Mouse (Mus musculus): ENCODE data around the gene Tox3. TPM values are rescaled to one million over a fixed set of nuclear protein-coding genes. Genes with fewer than 3 reads are reported as not detected.

Tox3 gene
- total RNA-seq, 1 experiment from 2014 or later = not detected

DNA sequence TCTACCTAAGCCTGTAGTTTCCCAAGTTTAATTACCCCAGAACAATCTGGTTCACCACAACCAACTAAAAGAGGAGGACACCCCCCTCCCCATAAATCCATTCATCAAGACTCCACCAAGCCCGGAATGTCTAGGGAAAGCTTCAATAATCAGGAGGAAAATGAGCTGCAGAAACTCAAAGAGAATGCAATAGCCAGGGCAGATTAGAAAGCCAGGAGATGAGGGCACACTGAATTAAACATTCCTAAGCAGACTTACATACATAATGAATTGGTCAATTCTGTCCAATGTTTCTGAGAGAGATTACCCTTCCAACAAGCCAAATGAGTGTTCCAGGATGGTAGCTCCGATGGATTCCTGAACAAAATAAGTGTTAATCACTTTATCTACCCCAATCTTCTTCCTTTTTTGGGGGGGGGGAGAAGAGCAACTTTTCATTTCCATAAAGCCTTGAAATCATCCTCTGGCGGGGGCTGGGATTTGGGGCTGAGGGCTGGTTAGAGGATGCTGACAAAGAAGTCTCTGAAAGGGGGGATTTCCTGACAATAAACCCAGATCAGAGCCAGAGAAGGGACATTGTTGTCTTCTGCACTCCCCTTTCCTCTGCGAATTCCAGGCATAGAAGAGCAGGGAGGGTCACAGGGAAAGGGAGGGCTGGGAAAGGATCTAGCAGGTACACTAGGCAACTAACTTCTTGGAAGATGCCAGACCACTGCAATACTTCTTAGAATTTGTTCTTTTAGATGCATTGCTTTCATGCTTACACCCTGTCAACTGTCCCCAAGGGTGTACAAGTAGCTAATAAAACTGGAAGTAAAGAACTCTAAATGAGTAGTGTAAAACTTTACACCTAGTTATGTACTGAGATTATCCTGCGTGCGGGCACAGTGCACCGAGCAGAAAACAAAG, 17.5 kb downstream of the Tox3 start:
- no peak for ATAC-seq (replicated peaks; ENCODE audit: low read depth, poor library complexity, severe bottlenecking)

DNA sequence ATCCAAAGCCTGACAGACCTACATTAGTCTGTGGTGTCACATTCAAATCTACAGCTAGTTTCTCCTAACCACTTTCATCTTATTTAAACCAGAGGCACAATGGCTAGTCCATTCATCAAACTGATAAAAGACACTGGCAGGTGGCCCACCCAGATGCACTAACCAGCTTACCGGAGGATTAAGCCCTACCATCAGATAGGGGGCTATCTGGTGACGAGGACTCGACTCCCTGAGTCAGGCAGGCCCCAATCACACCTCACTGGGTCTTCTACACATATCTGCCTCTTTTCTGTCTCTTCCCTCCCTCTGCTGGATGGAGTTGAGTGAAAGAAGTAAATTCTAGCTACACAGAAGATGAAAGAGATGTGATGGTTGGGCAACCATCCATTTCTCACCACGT, 24.3 kb downstream of the Tox3 start:
- no peak for ATAC-seq (replicated peaks; ENCODE audit: low read depth, poor library complexity, severe bottlenecking)

DNA sequence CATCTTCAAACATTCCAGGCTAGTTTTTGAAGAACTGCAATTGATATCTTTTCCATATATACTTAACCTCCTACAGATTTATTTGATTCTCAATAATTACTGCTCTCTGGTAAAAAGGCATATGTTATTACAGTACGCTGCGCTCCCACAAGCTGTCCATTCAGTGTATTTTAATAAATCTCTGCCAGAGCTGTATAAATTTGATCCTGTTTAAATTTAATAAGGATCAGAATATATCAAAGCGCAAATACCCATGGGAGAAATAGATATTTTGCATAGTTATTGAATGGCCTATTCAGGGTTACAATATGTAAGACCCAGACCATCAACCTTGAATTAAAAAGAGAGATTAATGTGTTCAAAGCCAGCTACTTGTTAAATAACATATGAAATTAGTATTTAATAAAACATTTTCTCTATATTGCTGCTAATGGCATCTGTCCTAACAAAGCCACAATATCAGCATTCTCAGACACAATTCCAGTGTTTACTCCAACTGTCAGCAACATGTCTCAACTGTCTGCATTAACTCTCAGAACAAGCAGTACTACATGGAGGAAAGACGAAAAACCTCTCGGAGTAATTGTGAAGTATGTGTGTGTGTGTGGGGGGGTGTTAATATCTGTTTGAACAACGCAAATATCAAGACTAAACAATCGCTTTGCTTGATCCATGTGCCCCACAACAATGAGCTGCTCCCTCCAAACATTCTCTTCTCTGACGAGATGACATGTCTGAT, 25.3 kb downstream of the Tox3 start:
- ATAC-seq (replicated peaks; ENCODE audit: low read depth, poor library complexity, severe bottlenecking) = no peak

DNA sequence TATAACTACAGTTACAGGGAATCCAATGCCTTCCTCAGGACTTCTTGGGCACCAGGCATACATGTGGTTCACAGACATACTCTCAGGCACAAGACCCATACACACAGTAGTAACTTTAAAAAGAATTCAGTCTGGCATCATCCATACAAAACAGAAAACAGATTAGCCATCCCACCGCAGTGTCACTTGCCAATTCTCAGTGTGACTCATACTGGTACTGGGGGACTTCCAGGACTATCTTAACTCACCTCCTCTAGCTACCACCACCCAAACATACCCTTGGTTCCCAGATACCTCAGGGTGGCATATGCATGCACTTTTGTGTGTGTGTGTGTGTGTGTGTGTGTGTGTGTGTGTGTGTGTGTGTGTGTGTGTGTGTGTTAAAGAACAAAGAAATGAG, 26.9 kb downstream of the Tox3 start:
- ATAC-seq (replicated peaks; ENCODE audit: low read depth, poor library complexity, severe bottlenecking) = no peak

DNA sequence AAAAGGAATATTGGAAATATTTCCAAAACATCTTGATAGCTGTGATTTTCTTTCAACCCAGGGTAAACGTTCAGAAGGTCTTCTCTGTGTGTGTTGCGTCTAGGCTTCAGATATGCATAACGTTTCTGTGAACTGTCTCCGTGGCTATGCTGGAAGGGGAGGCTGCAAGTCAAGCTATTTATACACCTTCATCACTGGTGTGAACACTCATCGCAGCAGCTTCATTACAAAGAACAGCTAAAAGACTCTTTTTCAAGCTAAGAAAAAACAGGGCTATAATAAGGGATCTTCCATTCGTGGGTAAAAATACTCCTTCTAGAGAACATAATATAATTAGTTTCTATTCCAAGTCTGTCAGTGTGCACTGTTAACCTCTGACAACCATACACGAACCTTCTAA, 33.8 kb downstream of the Tox3 start:
- no peak for ATAC-seq (replicated peaks; ENCODE audit: low read depth, poor library complexity, severe bottlenecking)

DNA sequence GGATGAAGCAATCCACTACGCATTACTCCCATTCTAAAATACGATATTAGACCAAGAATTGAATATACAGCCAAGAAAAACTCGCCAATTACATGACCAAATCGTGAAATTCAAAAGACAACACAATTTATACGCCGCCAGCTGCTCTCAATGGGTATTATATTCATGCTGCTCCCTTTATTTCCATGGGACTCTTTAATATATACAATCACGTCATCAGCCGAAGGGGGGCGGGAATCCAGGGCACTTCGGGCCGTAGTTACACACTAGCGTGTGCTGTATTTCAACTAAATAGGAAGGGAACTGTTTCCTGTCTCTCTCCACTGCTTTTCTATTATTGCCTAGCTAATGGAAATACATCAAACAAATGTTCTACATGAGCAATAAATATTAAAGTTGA, 45.2 kb downstream of the Tox3 start:
- ATAC-seq (replicated peaks; ENCODE audit: low read depth, poor library complexity, severe bottlenecking) = no peak

DNA sequence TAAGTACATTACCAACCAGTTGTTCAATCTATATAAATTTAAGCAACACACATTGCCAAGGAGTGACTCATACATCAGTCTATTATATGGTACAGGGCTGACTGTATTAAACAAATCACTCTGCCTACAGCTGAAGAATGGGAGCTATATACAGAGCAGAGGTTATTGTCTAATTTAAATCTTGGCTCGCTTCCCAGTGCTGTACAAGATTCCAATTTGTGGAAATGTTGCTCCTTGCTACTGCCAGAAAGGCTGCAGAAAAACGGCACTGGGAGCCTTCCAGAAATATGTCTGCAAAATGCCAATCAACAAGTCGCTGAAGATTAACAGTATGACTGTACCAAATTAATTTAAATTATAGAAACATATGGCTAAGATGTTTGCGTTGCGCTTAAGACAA, 45.9 kb downstream of the Tox3 start:
- no peak for ATAC-seq (replicated peaks; ENCODE audit: low read depth, poor library complexity, severe bottlenecking)

DNA sequence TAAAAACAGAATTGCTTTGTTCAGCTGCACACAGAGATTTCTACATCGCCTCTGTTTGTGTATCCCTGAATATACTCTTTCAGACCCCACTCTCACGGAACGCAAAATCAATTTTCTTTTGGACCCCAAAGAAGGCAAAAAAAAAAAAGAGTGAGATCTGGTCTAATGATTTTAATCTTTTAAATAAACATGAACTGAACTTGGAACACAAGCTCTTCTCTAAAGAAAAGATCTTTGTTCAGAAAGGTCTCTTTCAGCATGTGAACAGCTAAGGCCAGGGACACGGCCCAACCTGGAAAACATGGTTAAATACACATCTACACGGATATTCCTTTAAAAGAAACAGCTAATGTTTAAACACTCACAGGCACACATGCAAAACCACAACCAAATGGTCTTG, 46.6 kb downstream of the Tox3 start:
- ATAC-seq (replicated peaks; ENCODE audit: low read depth, poor library complexity, severe bottlenecking) = no peak

DNA sequence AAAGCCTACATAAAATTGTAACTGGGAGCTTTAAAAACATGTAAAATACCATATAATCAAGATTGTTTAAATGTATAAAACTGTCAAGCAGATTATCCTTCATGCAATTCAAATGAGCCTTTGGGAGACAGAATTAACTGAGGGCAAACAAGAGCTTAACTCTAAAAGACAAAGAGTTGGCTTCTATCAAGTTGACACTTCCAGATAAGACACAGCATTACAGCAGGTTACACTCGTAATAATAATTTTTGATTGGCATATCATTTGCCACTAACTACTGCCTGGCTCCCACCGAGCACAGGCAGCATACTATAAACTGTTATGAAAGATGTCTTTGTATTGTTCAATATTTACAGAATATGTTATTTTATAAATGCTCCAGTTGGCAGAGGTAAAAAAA, 47.2 kb downstream of the Tox3 start:
- no peak for ATAC-seq (replicated peaks; ENCODE audit: low read depth, poor library complexity, severe bottlenecking)

DNA sequence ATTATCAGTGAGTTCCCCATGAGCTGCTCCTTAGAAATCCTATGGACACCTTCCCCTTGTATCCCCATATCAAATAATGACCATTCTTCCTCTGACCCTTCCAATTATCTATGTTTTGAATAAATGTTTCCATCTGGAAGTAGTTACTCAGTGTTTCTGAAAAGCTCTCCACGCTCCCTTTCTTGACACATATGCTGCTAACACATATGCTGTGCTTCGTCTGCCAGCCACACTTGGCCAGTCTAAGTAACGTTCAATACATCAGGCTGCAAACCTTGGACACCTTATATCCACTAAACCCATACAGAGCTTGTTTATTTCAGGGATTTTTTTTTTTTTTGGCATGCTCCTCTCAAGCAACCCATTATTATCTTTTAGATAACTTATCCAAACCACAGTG, 54.1 kb downstream of the Tox3 start:
- ATAC-seq (replicated peaks; ENCODE audit: low read depth, poor library complexity, severe bottlenecking) = no peak

DNA sequence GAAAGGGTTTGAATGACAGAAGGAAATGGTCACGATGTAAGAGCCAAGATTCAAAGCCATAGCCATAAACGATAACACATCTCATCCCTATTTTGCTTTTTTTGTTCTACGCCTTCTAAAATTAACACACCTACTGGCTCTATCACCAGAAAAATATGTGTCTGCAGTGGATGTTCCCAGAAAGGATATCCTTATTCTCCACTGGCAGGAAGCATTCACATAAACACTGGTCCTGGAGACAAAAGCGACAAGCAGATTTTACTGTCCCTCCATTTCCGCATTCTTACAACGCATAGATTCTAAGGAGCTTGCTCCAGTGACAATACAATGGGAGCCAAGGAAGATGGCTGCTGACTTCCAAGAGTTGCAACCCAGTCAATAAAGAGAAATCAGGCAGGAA, 57.3 kb downstream of the Tox3 start:
- ATAC-seq (replicated peaks; ENCODE audit: low read depth, poor library complexity, severe bottlenecking) = no peak

DNA sequence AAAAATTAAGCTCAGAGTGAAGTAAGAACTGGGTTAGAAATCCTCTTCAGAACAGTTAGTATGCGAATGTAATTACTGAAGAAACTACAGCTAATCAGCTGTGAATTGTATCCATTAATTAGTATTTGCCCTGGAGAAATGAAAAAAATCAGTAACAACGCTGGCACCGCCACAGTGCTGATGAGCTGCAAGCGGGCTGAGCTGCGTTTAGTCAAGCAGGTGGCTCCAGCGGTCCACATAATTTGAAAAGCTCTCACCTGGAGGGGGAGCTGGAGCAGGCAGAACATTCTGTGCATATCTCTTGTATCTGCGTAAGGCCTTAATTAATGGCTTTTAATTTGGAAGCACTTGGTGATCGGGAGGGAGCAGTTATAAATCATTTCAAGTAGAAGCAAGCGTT, 71.4 kb downstream of the Tox3 start:
- no peak for ATAC-seq (replicated peaks; ENCODE audit: low read depth, poor library complexity, severe bottlenecking)

DNA sequence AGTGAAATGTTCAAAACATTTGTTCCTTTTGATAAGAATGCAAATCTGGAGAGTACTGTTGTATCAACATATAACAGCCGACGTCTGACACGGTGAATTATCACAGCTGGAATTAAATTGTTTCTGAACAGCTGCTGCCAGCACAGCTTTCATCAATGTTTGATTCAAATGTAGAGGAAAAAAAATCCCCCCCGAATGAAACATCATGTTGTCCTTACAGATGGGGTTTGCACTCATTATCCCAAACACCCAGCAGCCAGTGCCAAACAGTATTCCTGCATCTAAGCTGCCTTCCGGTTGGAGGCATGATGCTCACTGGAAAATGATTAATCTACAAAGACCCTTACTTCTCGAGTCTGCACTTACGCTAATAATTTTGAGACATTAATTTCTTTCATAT, 75.0 kb downstream of the Tox3 start:
- no peak for ATAC-seq (replicated peaks; ENCODE audit: low read depth, poor library complexity, severe bottlenecking)

DNA sequence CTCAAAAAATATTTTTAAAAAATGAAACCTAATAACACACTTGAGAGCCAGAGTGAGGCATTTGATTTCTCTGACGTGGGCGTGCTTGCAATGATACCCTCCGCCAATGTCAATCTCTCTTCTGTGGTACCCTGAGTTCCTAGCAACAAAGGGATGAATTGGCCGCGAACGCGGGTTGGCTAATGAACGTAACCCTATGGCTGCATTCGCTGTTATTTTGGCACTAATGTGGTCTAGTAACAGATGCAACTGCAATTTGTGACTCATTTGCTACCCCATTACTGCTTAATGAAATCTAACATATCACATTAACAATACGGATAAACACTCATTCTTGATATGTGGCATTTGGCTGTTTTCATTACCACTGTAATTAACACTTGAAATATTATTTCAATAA, 76.2 kb downstream of the Tox3 start:
- no peak for ATAC-seq (replicated peaks; ENCODE audit: low read depth, poor library complexity, severe bottlenecking)

DNA sequence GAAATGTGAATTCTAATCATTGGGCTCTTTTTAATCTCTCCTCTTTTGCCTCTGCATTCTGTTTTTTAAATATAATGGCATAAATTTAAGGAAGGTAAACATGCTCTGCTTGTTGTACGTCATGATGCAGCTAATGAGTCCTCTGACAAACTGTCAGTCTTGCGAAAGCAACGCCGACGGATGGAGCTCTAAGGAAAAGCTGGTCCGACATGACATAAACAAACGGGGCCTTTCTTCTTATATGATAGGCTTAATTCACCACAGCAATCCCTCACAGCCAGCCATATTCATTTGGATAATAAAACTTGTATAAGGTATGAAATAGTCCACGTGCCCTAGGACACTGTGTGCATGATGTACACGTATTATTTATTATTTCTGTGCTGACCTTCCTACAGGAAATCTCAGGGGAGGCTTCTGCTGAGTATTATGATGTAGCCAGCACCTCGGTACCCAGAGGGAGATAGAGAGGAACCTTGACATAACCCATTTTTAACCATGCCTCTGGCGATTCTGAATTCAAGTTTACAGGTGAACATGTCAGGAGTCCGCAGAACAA, 80.4 kb downstream of the Tox3 start:
- no peak for ATAC-seq (replicated peaks; ENCODE audit: low read depth, poor library complexity, severe bottlenecking)

DNA sequence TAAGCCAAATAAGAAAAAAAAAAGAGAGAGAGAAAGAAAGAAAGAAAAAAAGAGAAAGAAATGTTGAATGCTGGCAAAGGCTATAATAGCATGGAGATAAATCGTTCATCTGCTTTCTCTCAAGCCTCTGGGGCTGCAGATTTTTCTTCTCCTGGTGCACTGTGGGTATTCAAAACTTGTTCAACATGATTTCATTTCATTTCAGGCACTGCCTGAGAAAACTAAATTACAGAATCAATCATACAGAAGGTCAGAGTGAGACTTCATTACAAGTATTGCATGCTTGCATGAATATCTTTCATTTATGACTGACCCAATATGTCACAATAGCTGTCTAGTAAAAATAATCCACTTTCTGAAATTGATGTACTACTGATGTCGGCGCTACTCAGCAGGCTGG, 81.2 kb downstream of the Tox3 start:
- ATAC-seq (replicated peaks; ENCODE audit: low read depth, poor library complexity, severe bottlenecking) = no peak

DNA sequence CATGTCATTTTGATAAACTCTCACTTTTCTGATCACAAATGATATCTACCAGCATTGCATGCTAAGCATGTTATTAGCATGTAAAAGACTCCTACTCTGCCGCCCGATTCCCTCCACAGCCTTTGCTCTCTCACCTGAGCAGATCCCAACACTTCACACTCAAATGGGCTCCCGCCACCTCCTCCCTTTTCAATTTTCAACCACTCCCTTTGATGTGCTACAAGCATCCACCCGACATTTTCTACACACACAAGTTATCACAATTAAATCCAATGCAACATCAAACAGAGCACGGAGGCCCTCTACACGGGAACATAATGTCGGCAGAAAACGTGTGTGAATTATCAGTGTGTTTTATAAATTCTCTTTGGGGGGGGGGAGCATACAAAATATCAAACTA, 81.9 kb downstream of the Tox3 start:
- no peak for ATAC-seq (replicated peaks; ENCODE audit: low read depth, poor library complexity, severe bottlenecking)

DNA sequence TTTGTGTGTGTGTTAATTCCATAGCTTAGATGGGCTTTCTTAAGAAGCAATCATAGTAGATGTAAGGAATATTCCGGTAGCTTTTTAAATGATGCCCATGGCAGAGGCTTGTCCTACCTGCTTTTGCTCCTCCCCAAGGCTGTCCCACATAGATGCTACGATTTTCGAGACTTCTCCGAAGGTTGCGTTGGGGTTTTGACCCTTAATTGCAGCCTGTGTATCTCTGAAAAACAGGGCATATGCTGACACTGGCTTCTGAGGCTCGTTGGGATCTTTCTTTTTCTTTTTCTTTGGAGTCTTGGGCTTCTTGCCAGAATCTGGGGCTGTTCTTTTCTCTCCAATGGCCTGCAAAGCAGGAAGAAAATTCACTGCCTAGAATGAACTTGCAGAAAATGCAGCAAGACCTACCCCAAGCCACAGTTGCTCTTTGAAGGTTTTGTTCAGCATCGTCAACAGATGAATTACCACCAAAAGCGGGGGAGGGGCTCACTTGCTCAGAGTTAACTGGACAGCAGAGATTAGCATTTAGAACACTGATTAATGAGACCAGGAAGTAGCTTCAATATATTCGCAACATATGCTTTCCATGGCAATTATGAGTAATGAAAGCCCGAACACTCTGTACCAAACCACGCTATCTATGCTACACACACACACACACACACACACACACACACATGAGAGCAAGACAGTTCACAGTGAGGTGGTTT, 93.8 kb downstream of the Tox3 start:
- ATAC-seq (replicated peaks; ENCODE audit: low read depth, poor library complexity, severe bottlenecking) = no peak

DNA sequence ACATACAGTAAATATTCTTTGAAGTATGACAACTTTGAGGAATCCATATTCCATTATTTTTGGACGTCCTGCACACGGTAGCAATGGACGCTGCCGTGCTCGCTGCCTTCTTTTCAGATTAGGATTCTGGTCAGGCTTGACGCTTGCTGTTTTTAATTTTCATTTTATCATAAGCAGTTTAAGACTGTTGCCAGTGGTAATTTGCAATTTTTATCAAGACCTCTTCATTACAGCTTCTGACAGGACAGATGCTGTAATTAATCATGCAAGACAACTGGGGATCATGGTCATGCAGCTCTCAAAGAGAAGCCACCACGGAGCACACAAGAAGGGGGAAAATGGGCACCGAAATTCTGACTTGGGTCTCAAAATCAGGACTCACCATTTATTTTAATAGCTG, 101.8 kb downstream of the Tox3 start:
- no peak for ATAC-seq (replicated peaks; ENCODE audit: low read depth, poor library complexity, severe bottlenecking)

DNA sequence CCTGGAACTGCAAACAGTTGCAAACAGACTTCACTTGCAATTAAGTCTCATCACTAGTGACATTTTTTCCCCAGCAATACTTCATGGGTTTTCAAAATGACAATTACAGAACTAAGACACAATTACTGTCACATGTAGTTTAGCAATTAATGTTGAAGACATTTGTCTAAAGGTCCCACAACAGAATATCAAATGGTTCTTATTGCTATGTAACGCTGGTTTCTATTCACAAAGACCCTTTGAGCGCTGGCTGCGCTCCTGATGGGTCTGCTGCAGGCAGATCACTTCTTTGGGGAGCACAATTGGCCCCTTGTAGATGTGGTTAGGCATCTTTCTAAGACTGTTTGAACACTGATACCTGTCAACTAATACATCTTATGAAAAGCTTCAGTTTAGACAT, 102.3 kb downstream of the Tox3 start:
- no peak for ATAC-seq (replicated peaks; ENCODE audit: low read depth, poor library complexity, severe bottlenecking)

DNA sequence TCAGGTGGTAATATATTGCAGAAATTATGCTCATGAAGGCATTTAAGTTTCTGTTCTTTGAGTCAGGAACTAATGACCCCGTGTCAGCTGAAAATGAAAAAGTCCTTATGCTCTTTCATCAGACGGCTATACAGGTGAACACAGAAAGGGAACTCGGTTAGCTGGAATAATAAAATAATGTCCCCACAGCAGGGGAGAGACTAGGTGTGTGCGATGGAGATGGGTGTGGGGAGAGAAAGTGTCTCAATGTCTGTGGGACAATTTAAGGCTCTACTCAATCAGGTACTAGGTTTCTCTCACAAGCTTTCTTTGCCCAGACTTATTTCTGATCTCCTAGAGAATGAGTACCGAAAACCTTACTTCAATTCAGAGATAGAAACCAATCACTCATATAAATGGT, 103.0 kb downstream of the Tox3 start:
- ATAC-seq (replicated peaks; ENCODE audit: low read depth, poor library complexity, severe bottlenecking) = no peak

Measured in common myeloid progenitor, adult 5-6 weeks (primary cell).